Mouse (Mus musculus): ENCODE results near the gene 2010111I01Rik.

GRCm38 (mm10) chr13:63180641-63181235, 216.0 kb downstream of the 2010111I01Rik start:
- TF ChIP-seq RAD21 (IDR thresholded peaks at IDR 0.05; ENCODE audit: low read depth, low read length): no peak
- no peak for TF ChIP-seq ZMIZ1 (IDR thresholded peaks at IDR 0.05; ENCODE audit: low read depth, low read length)
- TF ChIP-seq CTCF (IDR thresholded peaks at IDR 0.05 in 2 of 3, conservative IDR thresholded peaks at IDR 0.05 in 1 of 3; ENCODE audit: control insufficient read depth in 1 of 3, insufficient read depth in 1 of 3, low read depth in 2 of 3, low read length in 3 of 3, poor library complexity in 1 of 3, severe bottlenecking in 1 of 3): no peak
- TF ChIP-seq MYC (IDR thresholded peaks at IDR 0.05; ENCODE audit: low read depth, low read length): no peak
- no peak for TF ChIP-seq HCFC1 (IDR thresholded peaks at IDR 0.05; ENCODE audit: low read depth, low read length)

Data from MEL (cell line).